Mouse (Mus musculus) thymus, adult 2 months (tissue): ENCODE data around the gene Mknk1. TPM values are rescaled to one million over a fixed set of nuclear protein-coding genes. Genes with fewer than 3 reads are reported as not detected.

Source experiments
- DNase-seq: peaks from one replicate; pipeline ENCODE4 v3.0.0; 2021
- H3K27ac ChIP-seq: fragments of 200-500 bp; 2 replicates; pipeline ENCODE4 v1.5.1; 2012; ENCODE audit warnings: low read length, control low read depth; ENCODE audit not compliant: control insufficient read depth, insufficient read depth
- H3K27me3 ChIP-seq: fragments of 200-500 bp; 2 replicates; pipeline ENCODE4 v1.6.1; 2012; ENCODE audit warnings: mild to moderate bottlenecking, low read length, moderate library complexity, mixed read lengths; ENCODE audit not compliant: control insufficient read depth, insufficient read depth
- H3K36me3 ChIP-seq: fragments of 200-500 bp; 2 replicates; pipeline ENCODE4 v1.6.1; 2012; ENCODE audit warnings: mild to moderate bottlenecking, low read length, moderate library complexity; ENCODE audit not compliant: control insufficient read depth, insufficient read depth
- H3K4me1 ChIP-seq: fragments of 200-500 bp; replicated peaks from 2 replicates; pipeline ENCODE4 v1.6.1; 2012; ENCODE audit warnings: low read length; ENCODE audit not compliant: control insufficient read depth, insufficient read depth
- H3K4me3 ChIP-seq: fragments of 200-500 bp; 2 replicates; pipeline ENCODE4 v1.5.1; 2012; ENCODE audit warnings: mild to moderate bottlenecking, low read length, control low read depth, moderate library complexity; ENCODE audit not compliant: control insufficient read depth, insufficient read depth
- CTCF ChIP-seq: fragments of 200-500 bp; IDR thresholded peaks from 2 replicates; pipeline ENCODE4 v1.5.1; 2012; ENCODE audit warnings: mild to moderate bottlenecking, control low read depth, low read length, moderate library complexity, borderline replicate concordance; ENCODE audit not compliant: control insufficient read depth, poor library complexity, insufficient read depth; ENCODE audit errors: extremely low read depth
- POLR2A ChIP-seq: fragments of 200-500 bp; IDR thresholded peaks from 2 replicates; pipeline ENCODE4 v1.6.1; 2012; ENCODE audit warnings: mild to moderate bottlenecking, low read length, control low read depth, moderate library complexity; ENCODE audit not compliant: control insufficient read depth, poor library complexity, insufficient read depth; ENCODE audit errors: extremely low read depth
- WGBS: fragments of 180-500 bp; shearing (Covaris S2); methylation state at CpG from one replicate; pipeline ENCODE4 v1.1.7; 2018; 5-methylcytosine and 5-hydroxymethylcytosine counted together
- polyA plus RNA-seq: library from polyadenylated mRNA; depleted of rRNA; stranded (reverse); fragments of >200 nt; gene quantifications from 2 replicates; pipeline ENCODE4 v1.2.3, GENCODE M21; 2012

Mknk1 gene
- polyA plus RNA-seq, 1 experiment = 136 TPM

DNA sequence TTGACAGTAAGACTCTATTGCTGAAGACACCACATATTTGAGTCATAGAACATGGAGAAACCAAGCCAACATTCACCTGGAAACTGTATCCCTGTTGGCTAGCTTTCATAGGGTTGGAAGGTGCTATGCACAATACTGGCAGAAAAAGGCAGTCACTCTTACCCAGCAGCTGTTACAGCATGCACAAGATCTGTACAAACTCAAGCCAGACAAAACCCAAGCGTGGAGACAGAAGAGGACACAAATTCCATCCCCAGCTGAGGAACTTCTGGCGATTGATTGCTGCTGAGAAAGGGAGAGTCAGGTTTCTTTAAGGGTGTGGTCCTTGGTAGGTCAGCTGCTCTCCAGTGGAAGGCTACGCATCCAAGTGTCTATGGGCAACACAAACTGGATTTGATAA, 18.8 kb upstream of the Mknk1 start:
- Histone ChIP-seq H3K36me3 (no peaks in the 10 kb centered on the region), H3K27ac (no peak overlapping the region), H3K4me1 (no peaks in the 10 kb centered on the region; the same call in 1 of the 2 replicates), H3K4me3 (no peak overlapping the region), H3K27me3 (no peaks in the 10 kb centered on the region)
- TF ChIP-seq CTCF (no peak), POLR2A (no peak)
- 97% methylated on average over 3 of the region's 3 CpGs for WGBS
- DNase-seq = no peak

- no peak for DNase-seq
These were observed 18.1 kb upstream of the Mknk1 start for GRCm38 (mm10) chr4:115820944-115821343.

DNA sequence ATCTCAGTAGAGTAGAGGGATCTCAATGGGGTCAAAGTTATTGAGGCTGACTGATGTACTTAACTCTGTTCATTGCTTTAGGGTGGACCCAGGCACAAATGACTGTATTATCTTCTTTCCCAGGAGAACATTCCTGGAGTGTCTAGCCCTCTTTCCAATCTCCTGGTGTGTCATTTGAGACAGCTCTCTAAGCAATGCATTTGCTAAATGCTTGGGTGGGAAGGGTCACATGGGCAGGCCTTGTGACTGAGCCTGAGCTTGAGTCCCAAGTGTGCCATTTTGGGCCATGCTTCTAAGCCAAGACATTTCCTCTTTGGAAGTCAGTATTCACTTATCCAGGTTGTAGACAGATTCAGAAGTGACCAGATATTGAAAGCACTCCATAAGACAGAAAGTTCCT, 17.6 kb upstream of the Mknk1 start:
- no peak overlapping the region for H3K27ac ChIP-seq
- no peak for DNase-seq
- no peaks in the 10 kb centered on the region; the same call in 1 of the 2 replicates for H3K4me1 ChIP-seq
- no peaks in the 10 kb centered on the region for H3K36me3 ChIP-seq
- no peaks in the 10 kb centered on the region for H3K27me3 ChIP-seq
- no peak for TF ChIP-seq CTCF
- TF ChIP-seq POLR2A = no peak
- H3K4me3 ChIP-seq = no peak overlapping the region

More at GRCm38 (mm10) chr4:115820944-115821343, 18.1 kb upstream of the Mknk1 start:
- Histone ChIP-seq H3K4me3 (no peak overlapping the region), H3K27ac (no peak overlapping the region), H3K36me3 (no peaks in the 10 kb centered on the region), H3K4me1 (no peaks in the 10 kb centered on the region; the same call in 1 of the 2 replicates), H3K27me3 (no peaks in the 10 kb centered on the region)
- WGBS = 99% methylated on average over 3 of the region's 3 CpGs
- TF ChIP-seq POLR2A (no peak), CTCF (no peak)

DNA sequence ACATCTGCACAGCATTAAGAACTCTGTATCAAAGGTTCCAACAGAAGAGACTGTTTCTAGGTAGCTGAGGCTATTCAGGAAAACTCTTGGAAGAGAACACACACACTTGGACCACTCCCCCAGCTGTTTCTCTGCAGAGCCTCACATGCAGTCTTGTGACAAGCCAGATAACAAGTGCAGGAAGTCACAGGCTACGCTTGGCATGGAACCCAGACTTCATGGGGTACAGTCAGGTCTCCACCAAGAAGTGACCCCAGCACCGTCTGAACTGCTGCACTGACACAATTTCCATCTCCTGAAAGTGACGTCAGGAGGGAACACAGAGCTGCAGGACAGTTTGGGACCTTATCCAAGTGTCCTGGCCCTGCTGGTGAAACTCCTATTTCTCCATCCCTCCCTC, 17.1 kb upstream of the Mknk1 start:
- no peak overlapping the region for H3K4me3 ChIP-seq
- no peaks in the 10 kb centered on the region for H3K36me3 ChIP-seq
- 86% methylated on average over 3 of the region's 3 CpGs for WGBS
- H3K27me3 ChIP-seq = no peaks in the 10 kb centered on the region
- TF ChIP-seq CTCF (no peak), POLR2A (no peak)
- H3K4me1 ChIP-seq = no peaks in the 10 kb centered on the region; the same call in 1 of the 2 replicates
- no peak for DNase-seq
- H3K27ac ChIP-seq = no peak overlapping the region

DNA sequence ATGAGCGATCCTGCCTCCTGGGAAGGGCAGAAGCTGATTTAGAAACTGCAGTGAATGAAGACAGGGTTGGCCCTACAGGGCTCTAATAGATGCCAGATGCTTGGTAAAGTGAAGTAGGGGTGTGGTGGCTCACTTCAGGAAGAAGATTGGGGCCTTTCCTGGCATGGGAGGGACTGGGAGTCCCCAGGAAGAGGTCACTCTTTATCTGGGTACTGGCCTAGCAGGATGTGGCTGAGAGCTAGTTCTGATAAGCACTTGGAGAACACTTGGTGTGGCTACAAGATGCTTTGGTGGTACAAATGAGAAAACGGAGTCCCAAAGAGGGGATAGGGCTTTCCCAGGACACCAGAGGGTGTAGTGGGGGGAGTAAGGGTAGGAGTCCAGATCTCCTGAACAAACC, 14.8 kb upstream of the Mknk1 start:
- Histone ChIP-seq H3K4me1 (peaks cover 7% of the 10 kb centered on the region), H3K4me3 (no peak overlapping the region), H3K27me3 (no peaks in the 10 kb centered on the region), H3K27ac (no peak overlapping the region), H3K36me3 (no peaks in the 10 kb centered on the region)
- TF ChIP-seq CTCF = no peak
- TF ChIP-seq POLR2A = no peak
- DNase-seq = no peak
- 83% methylated on average over 2 of the region's 2 CpGs for WGBS

DNA sequence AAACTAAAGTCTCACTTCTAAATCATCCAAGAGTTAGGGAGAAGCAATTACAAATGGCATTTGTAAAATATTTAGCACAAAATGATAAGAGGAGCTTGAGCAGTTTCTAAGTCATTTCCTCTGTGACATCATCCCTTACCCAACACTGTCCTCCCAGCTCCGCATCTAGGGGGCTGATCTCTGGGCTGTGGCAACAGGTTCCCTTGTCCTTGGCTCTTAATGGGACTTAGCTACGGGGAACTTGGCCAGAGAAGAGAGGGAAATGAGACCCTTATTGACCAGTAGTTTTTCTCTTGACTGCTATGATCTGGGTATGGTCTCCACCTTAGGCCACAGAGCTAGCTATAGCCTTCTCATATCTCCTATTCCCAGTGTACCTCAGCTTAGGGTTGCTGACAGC, 13.7 kb upstream of the Mknk1 start:
- 64% methylated on average over 2 of the region's 2 CpGs for WGBS
- no peak for TF ChIP-seq CTCF
- no peak for TF ChIP-seq POLR2A
- DNase-seq = no peak
- no peak overlapping the region for H3K4me3 ChIP-seq
- H3K36me3 ChIP-seq = no peaks in the 10 kb centered on the region
- H3K27me3 ChIP-seq = no peaks in the 10 kb centered on the region
- peaks cover 15% of the 10 kb centered on the region for H3K4me1 ChIP-seq
- no peak overlapping the region for H3K27ac ChIP-seq

DNA sequence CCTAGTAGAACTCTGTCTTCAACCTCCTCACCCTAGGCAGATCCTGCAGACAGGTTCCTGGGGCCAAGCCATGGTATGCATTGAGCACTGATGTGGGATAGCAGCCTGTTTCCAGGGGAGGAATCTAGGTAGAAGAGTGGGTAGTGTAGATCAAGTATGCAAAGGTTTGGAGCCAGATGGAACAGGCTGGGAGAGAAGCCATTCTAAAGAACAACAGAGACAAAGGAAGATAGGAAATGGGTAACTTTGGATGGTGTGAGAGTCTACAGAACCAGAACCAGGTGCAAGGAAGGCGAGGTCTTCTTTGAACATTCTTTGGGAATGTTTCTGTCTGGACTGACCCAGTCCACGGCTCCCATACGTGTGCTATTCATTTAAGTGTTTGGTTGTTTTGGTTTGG, 11.9 kb upstream of the Mknk1 start:
- Histone ChIP-seq H3K4me3 (no peak overlapping the region), H3K27ac (no peak overlapping the region), H3K36me3 (no peaks in the 10 kb centered on the region), H3K27me3 (no peaks in the 10 kb centered on the region), H3K4me1 (peaks cover 31% of the 10 kb centered on the region)
- TF ChIP-seq POLR2A (no peak), CTCF (no peak)
- no peak for DNase-seq
- WGBS = 67% methylated on average over 3 of the region's 3 CpGs
